Mouse (Mus musculus) limb, embryonic 15.5 days (tissue): ENCODE measurements around the gene Gm17078. TPM values are rescaled to one million over a fixed set of nuclear protein-coding genes. Genes with fewer than 3 reads are reported as not detected.
"Not testable (repeated sequence)": the region's sequence is repeated elsewhere in the genome, so short reads cannot be mapped to it uniquely, and the experiment has no call there.

Source experiments
- ATAC-seq: fragments of 200-750 bp; cut with Nextera tagmentation; 2 replicates; pipeline ENCODE4 v1.8.0; 2017; ENCODE audit warnings: low read depth, moderate TSS enrichment; ENCODE audit not compliant: insufficient number of reproducible peaks, low FRiP score, low TSS enrichment
- H3K27ac ChIP-seq: fragments of 300-500 bp; sonication (generic); 2 replicates; pipeline ENCODE4 v1.5.1; 2015; ENCODE audit warnings: moderate library complexity, mild to moderate bottlenecking, inconsistent platforms
- H3K27me3 ChIP-seq: fragments of 300-500 bp; sonication (generic); 2 replicates; pipeline ENCODE4 v1.6.1; 2015; ENCODE audit warnings: inconsistent platforms
- H3K36me3 ChIP-seq: fragments of 300-500 bp; sonication (generic); 2 replicates; pipeline ENCODE4 v1.6.1; 2015; ENCODE audit warnings: inconsistent platforms
- H3K4me1 ChIP-seq: fragments of 300-500 bp; sonication (generic); 2 replicates; pipeline ENCODE4 v1.6.1; 2015; ENCODE audit warnings: inconsistent platforms
- H3K4me2 ChIP-seq: fragments of 300-500 bp; sonication (generic); 2 replicates; pipeline ENCODE4 v1.6.1; 2015; ENCODE audit warnings: mild to moderate bottlenecking, inconsistent platforms
- H3K4me3 ChIP-seq: fragments of 300-500 bp; sonication (generic); 2 replicates; pipeline ENCODE4 v1.5.1; 2015; ENCODE audit warnings: mild to moderate bottlenecking, inconsistent platforms
- H3K9ac ChIP-seq: fragments of 300-500 bp; sonication (generic); 2 replicates; pipeline ENCODE4 v1.6.1; 2015; ENCODE audit warnings: inconsistent platforms
- H3K9me3 ChIP-seq: fragments of 300-500 bp; sonication (generic); 2 replicates; pipeline ENCODE4 v1.6.1; 2016; ENCODE audit warnings: inconsistent platforms
- WGBS: fragments of 180-500 bp; shearing (Covaris S2); methylation state at CpG from one replicate; pipeline ENCODE4 v1.1.7; 2015; 5-methylcytosine and 5-hydroxymethylcytosine counted together
- polyA plus RNA-seq: library from polyadenylated mRNA; unstranded; fragments of >200 nt; fragmentation: Nextera tagmentation; extraction: Ambion mirVana; gene quantifications from 2 replicates; pipeline ENCODE4 v1.2.1, GENCODE M21; 2015

The Gm17078 gene
- polyA plus RNA-seq, result not detected in 2 replicates

- Histone ChIP-seq H3K27ac (no peak within 1 kb of the TSS), H3K4me2 (no peak within 1 kb of the TSS), H3K4me1 (no peaks in the 10 kb centered on the region), H3K9me3 (no peaks in the 10 kb centered on the region), H3K27me3 (no peaks in the 10 kb centered on the region), H3K4me3 (no peak within 1 kb of the TSS), H3K9ac (no peak within 1 kb of the TSS), H3K36me3 (no peaks in the 10 kb centered on the region)
- WGBS, result 82% methylated on average over 1 of the region's 1 CpGs
- ATAC-seq, result no peak
Observed at GRCm38 (mm10) chr14:51611210-51611609, at the start of gene Gm17078. Gene Gm17078, minus strand, starts transcription at chr14:51611310.

GRCm38 (mm10) chr14:51635566-51635965 lies 24.5 kb upstream of the Gm17078 start, which contains the start of gene Gm4181:
Gene Gm4181, minus strand, starts transcription at chr14:51635666.
- H3K9ac ChIP-seq, H3K4me1 ChIP-seq, H3K27ac ChIP-seq, H3K36me3 ChIP-seq, H3K9me3 ChIP-seq, H3K4me3 ChIP-seq, H3K27me3 ChIP-seq, ATAC-seq, H3K4me2 ChIP-seq: not testable (repeated sequence)
- 79% methylated on average over 1 of the region's 1 CpGs for WGBS

GRCm38 (mm10) chr14:51632426-51632825 lies 21.3 kb upstream of the Gm17078 start:
- H3K4me1 ChIP-seq, ATAC-seq, H3K9me3 ChIP-seq, H3K4me3 ChIP-seq, H3K27ac ChIP-seq, H3K27me3 ChIP-seq, H3K4me2 ChIP-seq, H3K36me3 ChIP-seq, H3K9ac ChIP-seq: not testable (repeated sequence)
- 93% methylated on average over 1 of the region's 1 CpGs for WGBS

- H3K4me2 ChIP-seq, H3K36me3 ChIP-seq, ATAC-seq, H3K4me3 ChIP-seq, H3K9me3 ChIP-seq, H3K9ac ChIP-seq, H3K27me3 ChIP-seq, H3K27ac ChIP-seq, H3K4me1 ChIP-seq: not testable (repeated sequence)
- 88% methylated on average over 4 of the region's 4 CpGs for WGBS
Observed at GRCm38 (mm10) chr14:51592039-51592438, 19.1 kb downstream of the Gm17078 start, which contains the start of gene Gm17174. Gene Gm17174, minus strand, starts transcription at chr14:51592139.

GRCm38 (mm10) chr14:51573963-51574362 lies 37.1 kb downstream of the Gm17078 start, which contains the start of gene Gm17175:
Gene Gm17175, minus strand, starts transcription at chr14:51574063.
- WGBS, result 91% methylated on average over 2 of the region's 2 CpGs
- not testable (repeated sequence) for H3K9me3 ChIP-seq, ATAC-seq, H3K36me3 ChIP-seq, H3K4me2 ChIP-seq, H3K27ac ChIP-seq, H3K9ac ChIP-seq, H3K4me1 ChIP-seq, H3K4me3 ChIP-seq, H3K27me3 ChIP-seq

Other genes with a start within 250 kb of the Gm17078 start
- not detected in 2 replicates for gene Gm7247, start 249.6 kb downstream of the Gm17078 start, polyA plus RNA-seq
- gene Vmn2r88, start 200.5 kb downstream of the Gm17078 start, polyA plus RNA-seq, result not detected in 2 replicates
- gene Vmn2r89, start 159.5 kb downstream of the Gm17078 start, polyA plus RNA-seq, result not detected in 2 replicates
- not detected in 2 replicates for gene Gm5622, start 58.5 kb downstream of the Gm17078 start, polyA plus RNA-seq
- not detected in 2 replicates for gene Gm17175, start 37.2 kb downstream of the Gm17078 start, polyA plus RNA-seq
- not detected in 2 replicates for gene Gm17174, start 19.2 kb downstream of the Gm17078 start, polyA plus RNA-seq
- gene Gm4181, start 24.4 kb upstream of the Gm17078 start, polyA plus RNA-seq, result not detected in 2 replicates
- gene Gm17079, start 84.2 kb upstream of the Gm17078 start, polyA plus RNA-seq, result not detected in 2 replicates
- gene Gm5800, start 105.9 kb upstream of the Gm17078 start, polyA plus RNA-seq, result not detected in 2 replicates
- not detected in 2 replicates for gene Ang4, start 162.3 kb upstream of the Gm17078 start, polyA plus RNA-seq
- not detected in 2 replicates for gene AY358078, start 188.7 kb upstream of the Gm17078 start, polyA plus RNA-seq
- gene Ear6, start 242.4 kb upstream of the Gm17078 start, polyA plus RNA-seq, result not detected in 2 replicates